ENCODE assay signal across 12 mouse cellular contexts in the genomic region with DNA sequence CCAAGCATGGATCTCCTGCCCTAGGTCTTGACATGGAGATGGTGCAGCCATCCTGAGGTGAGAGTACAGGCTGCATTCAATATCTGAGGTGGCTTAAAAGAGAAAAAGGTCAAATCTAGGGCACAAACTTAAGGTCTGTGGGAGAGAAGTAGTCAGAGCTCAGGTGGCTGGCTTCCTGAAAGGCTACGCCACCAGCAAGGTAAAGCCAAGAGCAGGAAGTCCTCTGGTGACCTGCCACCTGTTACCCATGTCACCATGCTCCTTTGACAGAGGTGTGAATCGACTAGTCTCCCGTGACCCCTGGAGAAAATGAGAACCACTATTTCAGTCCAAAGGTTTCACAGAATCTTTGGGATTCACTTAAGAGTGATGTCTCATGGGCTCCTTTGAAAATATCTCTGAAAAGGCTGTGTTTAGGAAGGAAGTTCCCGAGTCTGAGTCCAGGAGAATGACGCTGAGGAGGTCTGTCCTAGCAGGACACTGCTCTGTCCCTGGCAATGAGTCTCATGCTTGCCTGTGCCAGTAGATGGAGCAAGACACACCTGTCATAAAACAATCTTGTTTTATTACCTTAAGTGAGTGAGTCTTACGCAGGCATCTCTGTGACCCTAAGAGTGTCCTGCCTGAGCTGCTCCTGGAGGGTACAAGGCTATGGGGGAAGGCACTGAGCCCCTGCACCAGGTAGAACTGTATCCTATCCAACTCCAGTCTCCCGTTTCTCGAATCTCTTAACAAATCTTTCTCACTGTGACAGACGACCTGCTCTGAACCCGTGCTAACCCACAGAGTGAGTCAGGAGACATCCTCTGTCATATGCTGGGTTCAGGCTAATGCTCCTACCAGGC. TPM values are rescaled to one million over a fixed set of nuclear protein-coding genes. Genes with fewer than 3 reads are reported as not detected.
A peak's percentile ranks its signal among the peaks of the same experiment; 100 is the strongest.
DNase-seq lines count a peak whose midpoint lies in the region; ATAC-seq and TF ChIP-seq lines count a peak whose summit lies in the region.
"Had no signal": no experiment of that assay in that cellular context is flagged by ENCODE, and none has a peak within 500 bp of the region (broad histone marks: within the 10 kb centered on the region; RNA-seq: fewer than 3 reads in every experiment).

No protein-coding gene starts in this region.

- intact Hi-C loops in heart, postnatal 25 days (cut with DNase I) = no loop called here

- H3K9ac ChIP-seq in heart, embryonic 16.5 days (ENCODE audit: low read length) = no peak overlapping the region
- H3K9ac ChIP-seq in midbrain, postnatal 0 days (replicated peaks; ENCODE audit: low read length, poor library complexity, severe bottlenecking) = no peak overlapping the region
- H3K9ac ChIP-seq in neural tube, embryonic 15.5 days (replicated peaks) = no peak overlapping the region

- H3K36me3 ChIP-seq in heart, embryonic 16.5 days (ENCODE audit: control insufficient read depth, insufficient read depth) = no peaks in the 10 kb centered on the region
- 0 out of 2 replicates have a peak, but pooled peaks cover 3% of the 10 kb centered on the region for H3K36me3 ChIP-seq in midbrain, postnatal 0 days (ENCODE audit: insufficient read depth, low read length)
- H3K36me3 ChIP-seq in midbrain, embryonic 10.5 days = no peaks in the 10 kb centered on the region
- no peaks in the 10 kb centered on the region for H3K36me3 ChIP-seq in neural tube, embryonic 15.5 days
- H3K36me3 ChIP-seq: G1E had no signal

- H3K27ac ChIP-seq in heart, embryonic 16.5 days (ENCODE audit: low read length) = no peak overlapping the region
- H3K27ac ChIP-seq in midbrain, postnatal 0 days (ENCODE audit: low read depth, low read length) = no peak overlapping the region
- no peak overlapping the region for H3K27ac ChIP-seq in midbrain, embryonic 10.5 days (replicated peaks)
- no peak overlapping the region for H3K27ac ChIP-seq in neural tube, embryonic 15.5 days (replicated peaks)

- TF ChIP-seq CTCF in midbrain, postnatal 0 days (IDR thresholded peaks at IDR 0.05) = peak; percentile 58

- H3K4me1 ChIP-seq in heart, embryonic 16.5 days (ENCODE audit: control insufficient read depth, insufficient read depth, low read length) = no peaks in the 10 kb centered on the region
- H3K4me1 ChIP-seq in midbrain, postnatal 0 days (ENCODE audit: insufficient read depth, low read length) = no peaks in the 10 kb centered on the region
- no peaks in the 10 kb centered on the region for H3K4me1 ChIP-seq in midbrain, embryonic 10.5 days
- peaks cover 13% of the 10 kb centered on the region; the same call in 1 of the 2 replicates for H3K4me1 ChIP-seq in neural tube, embryonic 15.5 days

- no peaks in the 10 kb centered on the region for H3K9me3 ChIP-seq in heart, embryonic 16.5 days (replicated peaks; ENCODE audit: control insufficient read depth, low read length)
- no peaks in the 10 kb centered on the region for H3K9me3 ChIP-seq in midbrain, postnatal 0 days (ENCODE audit: low read length)
- no peaks in the 10 kb centered on the region for H3K9me3 ChIP-seq in midbrain, embryonic 10.5 days (replicated peaks)
- H3K9me3 ChIP-seq in neural tube, embryonic 15.5 days (replicated peaks) = no peaks in the 10 kb centered on the region

- WGBS in heart, embryonic 16.5 days = 67% methylated on average over 10 of the region's 10 CpGs
- WGBS in midbrain, postnatal 0 days = 74% methylated on average over 10 of the region's 10 CpGs
- WGBS in midbrain, embryonic 10.5 days = 73% methylated on average over 10 of the region's 10 CpGs
- 52% methylated on average over 10 of the region's 10 CpGs for WGBS in neural tube, embryonic 15.5 days

- DNase-seq in heart, postnatal 25 days (ENCODE audit: low spot score) = no peak
- DNase-seq in midbrain, postnatal 0 days (ENCODE audit: low spot score) = no peak
- DNase-seq in midbrain, embryonic 10.5 days (ENCODE audit: low spot score) = no peak
- peak; percentile 26 for DNase-seq in induced T-regulatory cell, adult 2 months (ENCODE audit: low read depth)
- DNase-seq in thymus, postnatal 36 days = peak; percentile 48 to 52
- DNase-seq in right cerebral cortex, adult 2 months (ENCODE audit: low spot score in 2 of 2) = no peak
- DNase-seq: adrenal gland, postnatal 14 days; embryo, embryonic 11 days; layer of hippocampus, postnatal 36 days had no signal

- no peak for ATAC-seq in heart, embryonic 16.5 days (replicated peaks; ENCODE audit: extremely low read depth, insufficient read depth, low FRiP score)
- no peak for ATAC-seq in midbrain, postnatal 0 days (ENCODE audit: low FRiP score)
- ATAC-seq in neural tube, embryonic 15.5 days (ENCODE audit: low FRiP score) = no peak

- peak overlapping the region; percentile 3; the same call in 1 of the 2 replicates for H3K4me2 ChIP-seq in heart, embryonic 16.5 days (ENCODE audit: low read depth, low read length)
- no peak overlapping the region for H3K4me2 ChIP-seq in midbrain, postnatal 0 days (ENCODE audit: low read depth, low read length, poor library complexity, severe bottlenecking)
- no peak overlapping the region for H3K4me2 ChIP-seq in neural tube, embryonic 15.5 days

- H3K4me3 ChIP-seq in heart, embryonic 16.5 days (ENCODE audit: low read length) = peak overlapping the region; percentile 2; the same call in 1 of the 2 replicates
- no peak overlapping the region for H3K4me3 ChIP-seq in midbrain, postnatal 0 days (ENCODE audit: low read depth, low read length)
- H3K4me3 ChIP-seq in midbrain, embryonic 10.5 days = no peak overlapping the region
- no peak overlapping the region for H3K4me3 ChIP-seq in neural tube, embryonic 15.5 days (replicated peaks)

- H3K27me3 ChIP-seq in heart, embryonic 16.5 days (ENCODE audit: control insufficient read depth, insufficient read depth, low read length) = no peaks in the 10 kb centered on the region
- H3K27me3 ChIP-seq in midbrain, postnatal 0 days (ENCODE audit: insufficient read depth, low read length) = no peaks in the 10 kb centered on the region
- H3K27me3 ChIP-seq in midbrain, embryonic 10.5 days (ENCODE audit: low read depth, poor library complexity, severe bottlenecking) = no peaks in the 10 kb centered on the region
- H3K27me3 ChIP-seq in neural tube, embryonic 15.5 days (replicated peaks) = no peaks in the 10 kb centered on the region

RNA-seq across cellular contexts. Expression of a gene that starts 22.1 kb away (rescaled TPM):
- polyA plus RNA-seq in heart, embryonic 16.5 days (2015; fragmentation: Nextera tagmentation; extraction: Ambion mirVana) = 10.7 and 32.2 TPM in 2 replicates
- 1 to 10 TPM; 1.6 to 2.1 TPM for total RNA-seq in heart, postnatal 25 days (2021)
- total RNA-seq in midbrain, postnatal 0 days (2014; rRNA removed) = 89.5 and 91.3 TPM in 2 replicates
- 56.3 and 58.5 TPM in 2 replicates for polyA plus RNA-seq in midbrain, postnatal 0 days (2015; fragmentation: Nextera tagmentation; extraction: Ambion mirVana)
- polyA plus RNA-seq in midbrain, embryonic 10.5 days (2016; fragmentation: Nextera tagmentation; extraction: Ambion mirVana) = 1.1 and 1.3 TPM in 2 replicates
- polyA plus RNA-seq in neural tube, embryonic 15.5 days (2015; fragmentation: Nextera tagmentation; extraction: Ambion mirVana) = 50.8 and 68.1 TPM in 2 replicates
- polyA plus RNA-seq: G1E had no signal

Comparison
In these comparisons a context has a peak if more than half of its experiments do, and no peak if none do; other contexts are left out.
1. DNase-seq: peak in induced T-regulatory cell, adult 2 months (single experiment) and thymus, postnatal 36 days (2 of 2); none in heart, postnatal 25 days (single experiment), midbrain, postnatal 0 days (single experiment), midbrain, embryonic 10.5 days (single experiment) and right cerebral cortex, adult 2 months (0 of 2).